Mouse (Mus musculus) E14TG2a.4 (cell line): ENCODE data around the gene Clint1.
A peak's percentile ranks its signal among the peaks of the same experiment; 100 is the strongest.
"Not testable (repeated sequence)": the region's sequence is repeated elsewhere in the genome, so short reads cannot be mapped to it uniquely, and the experiment has no call there.

Experiments
- H3K27me3 ChIP-seq: 2 replicates; pipeline ENCODE4 v1.6.1; 2014; ENCODE audit warnings: low read length, control low read depth; ENCODE audit not compliant: insufficient read depth
- H3K36me3 ChIP-seq: 2 replicates; pipeline ENCODE4 v1.6.1; 2014; ENCODE audit warnings: low read length, control low read depth; ENCODE audit not compliant: insufficient read depth
- H3K4me1 ChIP-seq: replicated peaks from 2 replicates; pipeline ENCODE4 v1.6.1; 2014; ENCODE audit warnings: low read depth, low read length, control low read depth
- H3K4me3 ChIP-seq: replicated peaks from 2 replicates; pipeline ENCODE4 v1.5.1; 2014; ENCODE audit warnings: mild to moderate bottlenecking, low read length
- H3K9me3 ChIP-seq: 2 replicates; pipeline ENCODE4 v1.6.1; 2014; ENCODE audit warnings: low read length, control low read depth
- CTCF ChIP-seq: conservative IDR thresholded peaks from 2 replicates; pipeline ENCODE4 v1.5.1; 2014; ENCODE audit warnings: low read length
- NANOG ChIP-seq: IDR thresholded peaks from 2 replicates; pipeline ENCODE4 v1.6.1; 2014; ENCODE audit warnings: borderline replicate concordance, low read length, mixed read lengths
- POU5F1 ChIP-seq: IDR thresholded peaks from 2 replicates; pipeline ENCODE4 v1.6.1; 2014; ENCODE audit warnings: low read length, borderline replicate concordance

The Clint1 gene

DNA sequence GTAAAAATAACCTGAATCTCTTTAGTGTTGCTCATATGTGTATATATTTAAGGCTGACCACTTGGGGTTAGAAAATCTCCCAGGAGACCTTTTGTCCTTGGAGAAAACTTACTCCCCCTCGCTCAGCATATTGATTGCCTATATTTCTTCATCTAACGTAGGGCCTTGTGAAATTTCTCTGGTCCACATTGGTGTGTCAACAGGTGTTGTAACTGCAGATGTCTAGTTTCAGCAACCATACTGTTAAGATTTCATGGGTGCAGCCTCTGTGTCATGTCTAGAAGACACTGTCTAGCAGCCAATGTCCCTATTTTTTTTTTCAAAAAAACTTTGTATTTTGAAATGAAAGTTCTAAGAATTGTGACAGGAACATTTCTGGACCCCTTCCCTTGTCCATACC is 14.0 kb downstream of the Clint1 start:
- Histone ChIP-seq H3K9me3 (no peaks in the 10 kb centered on the region), H3K36me3 (peaks cover 25% of the 10 kb centered on the region), H3K4me3 (no peak overlapping the region), H3K4me1 (peaks cover 6% of the 10 kb centered on the region), H3K27me3 (no peaks in the 10 kb centered on the region)
- TF ChIP-seq CTCF (no peak), NANOG (no peak), POU5F1 (no peak)

DNA sequence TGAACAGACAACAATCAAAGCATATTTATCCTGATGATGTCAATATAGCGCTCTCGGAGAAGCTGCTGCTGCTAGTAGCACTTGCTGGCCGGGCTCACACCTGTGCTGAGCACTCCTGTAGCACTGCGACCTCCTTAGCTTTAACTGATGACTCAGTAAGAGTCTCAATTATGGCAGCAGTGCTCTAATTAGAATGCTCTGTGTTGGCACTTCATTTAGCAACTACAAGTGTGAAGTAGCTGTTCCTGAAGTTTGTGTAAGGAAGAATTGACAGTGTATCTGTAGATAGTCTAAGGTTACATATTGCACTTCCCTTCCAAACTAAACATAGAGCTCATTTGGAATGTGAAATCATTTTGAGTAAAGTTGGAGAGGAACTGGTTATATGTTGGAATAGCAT is 14.7 kb downstream of the Clint1 start:
- H3K4me1 ChIP-seq, result peaks cover 7% of the 10 kb centered on the region; the same call in 1 of the 2 replicates
- H3K4me3 ChIP-seq, result no peak overlapping the region
- no peaks in the 10 kb centered on the region for H3K27me3 ChIP-seq
- no peaks in the 10 kb centered on the region for H3K9me3 ChIP-seq
- no peak for TF ChIP-seq NANOG
- TF ChIP-seq POU5F1, result no peak
- no peak for TF ChIP-seq CTCF
- H3K36me3 ChIP-seq, result peaks cover 23% of the 10 kb centered on the region; the same call in 1 of the 2 replicates

DNA sequence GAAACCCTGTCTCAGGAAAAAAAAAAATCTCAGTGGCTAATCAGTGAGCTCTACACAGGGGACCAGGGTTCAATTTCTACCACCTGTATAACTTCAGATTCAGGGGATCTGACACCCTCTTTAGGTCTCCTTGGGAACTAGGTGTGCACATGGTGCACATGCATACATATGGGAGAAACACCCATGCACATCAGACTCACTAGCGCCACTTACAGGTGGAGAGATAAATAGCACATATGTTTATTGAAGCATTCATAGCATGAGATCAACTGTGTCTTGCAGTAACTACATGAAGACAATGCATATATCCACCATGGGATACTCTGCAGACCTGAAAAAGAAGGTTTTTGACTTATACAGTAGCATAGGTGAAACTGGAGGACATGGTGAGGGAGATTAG is 21.8 kb downstream of the Clint1 start:
- no peak for TF ChIP-seq NANOG
- TF ChIP-seq POU5F1, result no peak
- peak; percentile 79 for TF ChIP-seq CTCF
- H3K36me3 ChIP-seq, result peaks cover 25% of the 10 kb centered on the region; the same call in 1 of the 2 replicates
- no peaks in the 10 kb centered on the region for H3K9me3 ChIP-seq
- no peak overlapping the region for H3K4me3 ChIP-seq
- H3K4me1 ChIP-seq, result peaks cover 29% of the 10 kb centered on the region
- H3K27me3 ChIP-seq, result no peaks in the 10 kb centered on the region

DNA sequence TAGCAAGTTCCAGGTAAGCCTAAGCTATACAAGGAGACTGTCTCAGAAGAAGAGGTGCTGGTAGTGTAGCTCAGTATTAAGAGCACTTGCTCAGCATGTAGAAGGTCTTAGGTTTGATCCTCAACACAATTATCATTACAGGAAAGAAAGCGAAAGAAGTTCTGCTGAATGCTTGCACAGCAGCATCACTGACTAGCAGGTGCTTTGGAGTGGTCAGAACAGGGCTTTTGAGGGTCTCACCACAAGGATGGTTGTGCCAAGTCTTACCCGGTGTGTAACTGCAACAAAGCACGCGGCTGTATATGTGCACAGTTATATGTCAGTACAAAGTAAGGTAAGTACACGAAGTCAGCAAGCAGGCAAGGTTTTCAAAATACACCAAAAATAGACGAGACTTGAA is 22.4 kb downstream of the Clint1 start:
- Histone ChIP-seq H3K9me3 (no peaks in the 10 kb centered on the region), H3K4me3 (no peak overlapping the region), H3K36me3 (peaks cover 25% of the 10 kb centered on the region; the same call in 1 of the 2 replicates), H3K27me3 (no peaks in the 10 kb centered on the region), H3K4me1 (peaks cover 29% of the 10 kb centered on the region)
- TF ChIP-seq CTCF, result no peak
- no peak for TF ChIP-seq POU5F1
- no peak for TF ChIP-seq NANOG

DNA sequence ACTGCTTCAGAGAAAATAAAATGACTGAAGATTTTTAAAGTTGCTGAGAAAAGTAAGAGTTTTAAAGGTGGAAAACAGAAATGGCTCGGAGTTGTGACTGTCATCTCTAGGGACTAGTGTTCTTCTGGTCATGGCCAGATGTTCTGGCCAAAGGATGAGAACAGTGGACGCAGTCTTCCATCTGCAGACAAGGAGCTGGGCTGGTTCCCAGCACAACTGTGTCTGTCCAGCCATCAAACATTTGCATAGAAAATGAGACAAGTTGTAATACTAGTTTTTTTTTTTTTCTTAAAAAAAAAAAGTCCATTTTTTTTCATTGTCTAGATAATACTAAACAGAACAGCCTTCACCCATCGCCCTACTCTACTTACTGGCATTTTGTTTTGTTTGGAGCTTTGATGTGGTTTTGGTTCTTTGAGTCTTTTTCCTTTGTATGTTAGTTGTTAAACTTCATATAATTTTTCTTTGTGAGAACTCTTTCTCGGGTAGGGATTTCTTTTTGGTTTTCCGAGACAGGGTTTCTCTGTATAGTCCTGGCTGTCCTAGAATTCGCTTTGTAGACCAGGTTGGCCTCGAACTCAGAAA is 23.6 kb downstream of the Clint1 start:
- H3K27me3 ChIP-seq, result no peaks in the 10 kb centered on the region
- peaks cover 32% of the 10 kb centered on the region for H3K4me1 ChIP-seq
- no peak overlapping the region for H3K4me3 ChIP-seq
- no peaks in the 10 kb centered on the region for H3K9me3 ChIP-seq
- TF ChIP-seq POU5F1 (no peak), NANOG (no peak), CTCF (no peak)
- H3K36me3 ChIP-seq, result peaks cover 14% of the 10 kb centered on the region; the same call in 1 of the 2 replicates

DNA sequence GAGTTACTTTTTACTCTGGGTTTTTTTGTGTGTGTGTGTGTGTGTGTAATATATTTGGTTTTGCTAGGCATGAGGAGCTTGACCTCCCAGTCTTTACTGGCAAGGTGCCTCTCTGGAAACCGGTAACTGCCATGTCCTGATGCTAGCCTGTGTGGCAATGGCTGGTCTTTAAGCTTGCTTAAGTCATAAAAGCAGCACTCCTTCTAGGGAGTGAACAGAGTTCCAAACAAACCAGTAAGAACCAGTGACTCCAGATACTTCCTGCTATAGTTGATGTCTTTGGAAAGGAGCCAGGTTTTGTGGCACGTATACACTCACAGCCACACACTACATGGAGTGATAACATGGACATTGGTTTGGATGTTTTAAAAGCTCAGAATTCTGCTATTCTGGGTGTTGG is 24.2 kb downstream of the Clint1 start:
- Histone ChIP-seq H3K4me3 (no peak overlapping the region), H3K27me3 (no peaks in the 10 kb centered on the region), H3K4me1 (peaks cover 35% of the 10 kb centered on the region), H3K36me3 (peaks cover 9% of the 10 kb centered on the region; the same call in 1 of the 2 replicates), H3K9me3 (no peaks in the 10 kb centered on the region)
- no peak for TF ChIP-seq POU5F1
- no peak for TF ChIP-seq CTCF
- no peak for TF ChIP-seq NANOG

DNA sequence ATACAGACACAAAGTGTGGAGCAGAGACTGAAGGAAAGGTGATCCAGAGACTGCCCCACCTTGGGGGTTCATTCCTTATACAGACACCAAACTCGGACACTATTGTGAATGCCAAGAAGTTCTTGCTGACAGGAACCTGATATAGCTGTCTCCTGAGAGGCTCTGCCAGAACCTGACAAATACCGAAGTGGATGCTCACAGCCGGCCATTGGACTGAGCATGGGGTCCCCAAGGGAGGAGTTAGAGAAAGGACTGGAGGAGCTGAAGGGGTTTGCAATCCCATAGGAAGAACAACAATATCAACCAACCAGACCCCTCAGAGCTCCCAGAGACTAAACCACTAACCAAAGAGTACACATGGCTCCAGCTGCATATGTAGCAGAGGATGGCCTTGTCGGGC is 27.5 kb downstream of the Clint1 start:
- not testable (repeated sequence) for H3K27me3 ChIP-seq, H3K4me1 ChIP-seq, H3K4me3 ChIP-seq, H3K36me3 ChIP-seq, H3K9me3 ChIP-seq

DNA sequence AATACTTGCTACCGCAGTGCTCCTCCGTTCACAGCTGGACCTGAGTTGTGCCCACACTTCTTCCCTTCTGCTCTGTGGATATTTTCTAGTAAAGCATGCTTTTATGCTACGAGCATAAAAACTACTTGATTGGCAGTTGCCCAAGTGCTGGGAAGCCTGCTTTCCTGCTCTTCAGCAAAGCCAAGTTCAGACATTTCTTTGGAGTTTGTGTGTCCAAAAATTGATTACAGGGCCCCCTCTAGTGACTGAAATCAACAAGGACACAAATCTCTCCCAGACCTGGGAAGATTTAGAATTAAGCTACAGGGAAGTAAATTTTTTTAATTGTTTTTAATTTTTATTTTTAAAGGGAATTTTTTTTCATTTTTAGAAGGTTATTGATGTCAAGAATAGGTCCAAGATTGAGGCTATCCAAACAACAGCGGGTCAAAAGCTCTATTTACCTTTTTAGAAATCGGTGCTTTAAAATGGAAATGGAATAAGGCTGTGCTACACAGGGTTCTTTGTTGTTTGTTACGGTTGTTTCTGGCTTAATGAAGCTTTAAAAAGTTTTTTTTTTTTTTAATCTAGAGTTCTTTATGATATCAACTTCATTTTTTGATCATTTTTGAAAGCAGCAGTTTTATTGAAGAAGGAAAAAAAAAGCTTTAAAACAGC is 29.3 kb downstream of the Clint1 start:
- Histone ChIP-seq H3K36me3 (peaks cover 7% of the 10 kb centered on the region), H3K27me3 (no peaks in the 10 kb centered on the region), H3K4me3 (no peak overlapping the region), H3K9me3 (no peaks in the 10 kb centered on the region), H3K4me1 (peaks cover 26% of the 10 kb centered on the region)
- TF ChIP-seq CTCF, result peak; percentile 35
- TF ChIP-seq NANOG, result no peak

DNA sequence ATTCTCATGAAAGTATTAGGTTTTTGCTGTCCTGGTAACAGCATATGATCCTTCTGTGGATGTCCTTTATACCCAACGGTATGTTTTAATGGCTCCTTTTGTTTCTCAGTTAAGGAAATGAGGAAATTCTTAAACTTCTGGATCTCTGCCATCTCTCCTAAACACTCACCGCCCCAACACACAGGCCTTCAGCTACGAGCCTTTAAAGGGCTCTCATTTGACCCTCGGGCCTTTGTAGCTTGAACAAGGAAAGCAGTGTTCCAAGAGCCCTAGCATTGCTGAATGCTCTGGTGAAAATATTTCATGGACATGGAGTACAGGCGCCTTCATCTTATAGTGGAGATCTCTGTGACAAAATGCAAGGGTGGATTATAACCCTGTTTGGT is 29.8 kb downstream of the Clint1 start:
- Histone ChIP-seq H3K4me1 (peaks cover 31% of the 10 kb centered on the region), H3K4me3 (no peak overlapping the region), H3K36me3 (peaks cover 9% of the 10 kb centered on the region), H3K9me3 (no peaks in the 10 kb centered on the region), H3K27me3 (no peaks in the 10 kb centered on the region)
- no peak for TF ChIP-seq NANOG
- no peak for TF ChIP-seq POU5F1
- no peak for TF ChIP-seq CTCF
